Mouse (Mus musculus) forebrain, embryonic 12.5 days (tissue): ENCODE data around the gene Sema4f. TPM values are rescaled to one million over a fixed set of nuclear protein-coding genes. Genes with fewer than 3 reads are reported as not detected.

Experiments used
- ATAC-seq: fragments of 200-750 bp; cut with Nextera tagmentation; 2 replicates; pipeline ENCODE4 v1.8.0; 2017; ENCODE audit warnings: moderate TSS enrichment; ENCODE audit not compliant: low FRiP score
- H3K27ac ChIP-seq: fragments of 300-500 bp; sonication (generic); 2 replicates; pipeline ENCODE4 v1.5.1; 2016; ENCODE audit warnings: mild to moderate bottlenecking
- H3K27me3 ChIP-seq: fragments of 300-500 bp; sonication (generic); 2 replicates; pipeline ENCODE4 v1.6.1; 2016; ENCODE audit warnings: mild to moderate bottlenecking
- H3K36me3 ChIP-seq: fragments of 300-500 bp; sonication (generic); replicated peaks from 2 replicates; pipeline ENCODE4 v1.6.1; 2016; ENCODE audit warnings: mild to moderate bottlenecking
- H3K4me1 ChIP-seq: fragments of 300-500 bp; sonication (generic); 2 replicates; pipeline ENCODE4 v1.6.1; 2016
- H3K4me2 ChIP-seq: fragments of 300-500 bp; sonication (generic); 2 replicates; pipeline ENCODE4 v1.6.1; 2016; ENCODE audit warnings: mild to moderate bottlenecking, moderate library complexity
- H3K4me3 ChIP-seq: fragments of 300-500 bp; sonication (generic); replicated peaks from 2 replicates; pipeline ENCODE4 v1.5.1; 2016; ENCODE audit warnings: mild to moderate bottlenecking
- H3K9ac ChIP-seq: fragments of 300-500 bp; sonication (generic); 2 replicates; pipeline ENCODE4 v1.6.1; 2016; ENCODE audit warnings: mild to moderate bottlenecking
- H3K9me3 ChIP-seq: fragments of 300-500 bp; sonication (generic); 2 replicates; pipeline ENCODE4 v1.6.1; 2016
- WGBS: fragments of 180-500 bp; shearing (Covaris S2); methylation state at CpG from one replicate; pipeline ENCODE4 v1.1.7; 2016; 5-methylcytosine and 5-hydroxymethylcytosine counted together
- polyA plus RNA-seq: library from polyadenylated mRNA; unstranded; fragments of >200 nt; fragmentation: Nextera tagmentation; extraction: Ambion mirVana; gene quantifications from 2 replicates; pipeline ENCODE4 v1.2.1, GENCODE M21; 2016

Sema4f gene
- polyA plus RNA-seq, 1 experiment from 2014 or later = 4.6 TPM

GRCm38 (mm10) chr6:82884570-82884969 is 55.0 kb downstream of the Sema4f start:
- no peak overlapping the region for H3K9ac ChIP-seq
- no peaks in the 10 kb centered on the region for H3K27me3 ChIP-seq
- H3K4me3 ChIP-seq = no peak overlapping the region
- ATAC-seq = no peak
- H3K9me3 ChIP-seq = no peaks in the 10 kb centered on the region
- no peak overlapping the region for H3K4me2 ChIP-seq
- H3K27ac ChIP-seq = no peak overlapping the region
- 76% methylated on average over 3 of the region's 3 CpGs for WGBS
- H3K36me3 ChIP-seq = no peaks in the 10 kb centered on the region
- no peaks in the 10 kb centered on the region for H3K4me1 ChIP-seq

- no peak for ATAC-seq
Measured at GRCm38 (mm10) chr6:82881485-82882096, 58.0 kb downstream of the Sema4f start.

DNA sequence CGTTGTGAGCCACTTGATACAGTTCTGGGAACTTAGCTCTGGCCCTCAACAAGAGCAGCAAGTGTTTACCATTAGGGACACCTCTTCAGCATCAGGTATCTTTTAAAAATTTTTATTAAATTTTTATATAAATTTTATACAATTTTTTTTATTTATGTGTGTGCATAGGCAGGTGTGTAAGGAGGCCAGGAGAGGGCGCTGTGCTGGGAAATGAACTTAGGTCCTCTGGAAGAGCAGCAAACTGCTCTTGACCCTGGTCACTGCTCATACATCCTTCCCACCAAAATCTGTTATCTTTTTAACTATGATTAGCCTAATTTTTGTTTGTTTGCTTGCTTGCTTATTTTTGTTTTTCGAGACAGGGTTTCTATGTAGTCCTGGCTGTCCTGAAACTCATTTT is 58.8 kb downstream of the Sema4f start:
- Histone ChIP-seq H3K4me1 (no peaks in the 10 kb centered on the region), H3K36me3 (no peaks in the 10 kb centered on the region), H3K27me3 (no peaks in the 10 kb centered on the region), H3K9ac (no peak overlapping the region), H3K9me3 (no peaks in the 10 kb centered on the region), H3K4me2 (no peak overlapping the region), H3K27ac (no peak overlapping the region), H3K4me3 (no peak overlapping the region)
- no peak for ATAC-seq
- WGBS = 77% methylated on average over 3 of the region's 3 CpGs

More at GRCm38 (mm10) chr6:82881485-82882096, 58.0 kb downstream of the Sema4f start:
- Histone ChIP-seq H3K4me1 (no peaks in the 10 kb centered on the region), H3K27ac (no peak overlapping the region), H3K9me3 (no peaks in the 10 kb centered on the region), H3K9ac (no peak overlapping the region), H3K36me3 (no peaks in the 10 kb centered on the region), H3K4me2 (no peak overlapping the region), H3K27me3 (no peaks in the 10 kb centered on the region), H3K4me3 (no peak overlapping the region)
- WGBS = 52% methylated on average over 21 of the region's 21 CpGs

GRCm38 (mm10) chr6:82879463-82880089 is 60.0 kb downstream of the Sema4f start:
- no peaks in the 10 kb centered on the region for H3K9me3 ChIP-seq
- H3K4me2 ChIP-seq = no peak overlapping the region
- 72% methylated on average over 11 of the region's 11 CpGs for WGBS
- ATAC-seq = no peak
- H3K27me3 ChIP-seq = no peaks in the 10 kb centered on the region
- no peak overlapping the region for H3K9ac ChIP-seq
- H3K4me3 ChIP-seq = no peak overlapping the region
- no peak overlapping the region for H3K27ac ChIP-seq
- no peaks in the 10 kb centered on the region for H3K36me3 ChIP-seq
- H3K4me1 ChIP-seq = no peaks in the 10 kb centered on the region

- no peak overlapping the region for H3K4me3 ChIP-seq
- H3K27me3 ChIP-seq = no peaks in the 10 kb centered on the region
- no peak overlapping the region for H3K9ac ChIP-seq
- no peak overlapping the region for H3K27ac ChIP-seq
- no peaks in the 10 kb centered on the region for H3K36me3 ChIP-seq
- H3K4me1 ChIP-seq = no peaks in the 10 kb centered on the region
- no peak for ATAC-seq
- WGBS = 66% methylated on average over 6 of the region's 6 CpGs
- no peak overlapping the region for H3K4me2 ChIP-seq
- H3K9me3 ChIP-seq = no peaks in the 10 kb centered on the region
Measured at GRCm38 (mm10) chr6:82875509-82875935, 64.0 kb downstream of the Sema4f start.

DNA sequence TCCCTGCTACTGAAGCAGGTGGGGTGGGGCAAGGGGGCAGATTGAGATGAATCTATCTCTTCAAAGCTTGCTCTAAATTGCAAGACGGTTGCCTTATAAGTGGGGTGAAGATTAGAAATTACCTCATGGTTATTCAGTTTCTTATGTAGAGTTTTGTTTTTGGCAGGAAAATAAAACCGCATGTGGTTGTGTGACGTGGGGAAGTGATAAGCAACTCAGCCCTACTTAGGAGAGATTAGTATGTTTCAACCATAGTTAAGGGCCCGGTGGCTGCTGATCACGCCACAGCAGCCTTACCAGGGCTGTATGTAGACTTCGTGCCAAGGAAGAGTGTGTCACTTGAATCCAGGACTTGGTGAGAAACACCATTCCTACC is 67.2 kb downstream of the Sema4f start:
- Histone ChIP-seq H3K4me2 (no peak overlapping the region), H3K27me3 (no peaks in the 10 kb centered on the region), H3K4me3 (no peak overlapping the region), H3K9ac (no peak overlapping the region), H3K27ac (no peak overlapping the region), H3K4me1 (no peaks in the 10 kb centered on the region), H3K9me3 (no peaks in the 10 kb centered on the region), H3K36me3 (no peaks in the 10 kb centered on the region)
- 89% methylated on average over 6 of the region's 6 CpGs for WGBS
- no peak for ATAC-seq

DNA sequence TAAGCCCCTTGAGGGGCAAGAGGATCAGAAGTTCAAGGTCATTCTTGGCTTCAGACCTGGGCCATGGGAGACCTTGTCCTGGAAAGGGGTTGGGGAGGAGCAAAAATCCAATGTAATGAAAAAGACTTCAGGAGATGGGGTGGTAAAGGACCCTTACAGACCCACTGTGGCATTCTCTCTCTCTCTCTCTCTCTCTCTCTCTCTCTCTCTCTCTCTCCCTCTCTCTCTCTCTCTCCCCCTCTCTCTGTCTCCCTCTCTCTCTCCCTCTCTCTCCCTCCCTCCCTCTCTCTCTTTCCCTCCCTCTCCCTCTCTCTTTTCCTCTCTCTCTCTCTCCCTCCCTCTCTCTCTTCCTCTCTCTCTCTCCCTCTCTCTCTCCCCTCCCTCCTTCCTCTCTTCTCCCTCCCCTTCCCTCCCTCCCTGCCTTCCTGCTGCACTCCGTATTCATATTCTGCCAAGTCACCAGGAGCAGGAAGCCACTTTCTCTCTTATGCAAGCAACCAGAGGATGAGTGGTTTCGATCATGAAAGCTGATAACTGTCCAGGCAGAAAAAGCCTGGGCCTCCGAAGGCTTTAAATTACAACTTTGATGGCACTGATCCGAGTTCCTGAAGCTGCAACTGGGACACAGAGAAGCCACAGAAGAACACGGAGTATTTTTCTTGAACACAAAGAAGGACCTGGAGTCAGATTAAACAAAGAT is 67.8 kb downstream of the Sema4f start:
- Histone ChIP-seq H3K4me3 (no peak overlapping the region), H3K4me1 (no peaks in the 10 kb centered on the region), H3K9ac (no peak overlapping the region), H3K9me3 (no peaks in the 10 kb centered on the region), H3K36me3 (no peaks in the 10 kb centered on the region), H3K27me3 (no peaks in the 10 kb centered on the region), H3K4me2 (no peak overlapping the region), H3K27ac (no peak overlapping the region)
- ATAC-seq = no peak
- WGBS = 49% methylated on average over 5 of the region's 5 CpGs

DNA sequence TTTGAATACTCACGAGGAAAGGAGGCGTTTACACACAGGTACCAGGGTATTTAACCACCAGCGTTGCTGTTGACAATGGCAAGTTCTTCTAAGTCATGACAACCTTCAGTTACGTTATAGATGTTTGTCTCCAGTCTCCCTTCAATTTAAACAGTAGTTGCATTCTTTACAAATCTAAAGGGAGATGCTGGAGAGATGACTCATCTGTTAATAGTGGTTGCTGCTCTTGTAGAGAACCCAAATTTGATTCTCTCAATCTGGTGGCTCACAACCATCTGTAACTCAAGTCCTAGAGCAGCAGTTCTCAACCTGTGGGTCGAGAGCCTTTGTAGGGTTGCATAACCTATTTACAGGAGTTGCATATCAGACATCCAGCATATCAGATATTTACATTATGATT is 71.1 kb downstream of the Sema4f start:
- no peaks in the 10 kb centered on the region for H3K4me1 ChIP-seq
- WGBS = 82% methylated on average over 5 of the region's 5 CpGs

GRCm38 (mm10) chr6:82863380-82863874 is 76.1 kb downstream of the Sema4f start:
- Histone ChIP-seq H3K9me3 (no peaks in the 10 kb centered on the region), H3K4me1 (0 out of 2 replicates have a peak, but pooled peaks cover 5% of the 10 kb centered on the region), H3K36me3 (no peaks in the 10 kb centered on the region), H3K4me3 (no peak overlapping the region), H3K27me3 (no peaks in the 10 kb centered on the region), H3K4me2 (no peak overlapping the region), H3K27ac (no peak overlapping the region), H3K9ac (no peak overlapping the region)
- WGBS = 88% methylated on average over 8 of the region's 8 CpGs
- ATAC-seq = no peak

More for the DNA sequence above, 71.1 kb downstream of the Sema4f start:
- H3K9me3 ChIP-seq = no peaks in the 10 kb centered on the region
- H3K9ac ChIP-seq = no peak overlapping the region
- no peaks in the 10 kb centered on the region for H3K27me3 ChIP-seq
- no peak overlapping the region for H3K4me2 ChIP-seq
- no peak overlapping the region for H3K27ac ChIP-seq
- no peak overlapping the region for H3K4me3 ChIP-seq
- no peaks in the 10 kb centered on the region for H3K36me3 ChIP-seq
- ATAC-seq = no peak

DNA sequence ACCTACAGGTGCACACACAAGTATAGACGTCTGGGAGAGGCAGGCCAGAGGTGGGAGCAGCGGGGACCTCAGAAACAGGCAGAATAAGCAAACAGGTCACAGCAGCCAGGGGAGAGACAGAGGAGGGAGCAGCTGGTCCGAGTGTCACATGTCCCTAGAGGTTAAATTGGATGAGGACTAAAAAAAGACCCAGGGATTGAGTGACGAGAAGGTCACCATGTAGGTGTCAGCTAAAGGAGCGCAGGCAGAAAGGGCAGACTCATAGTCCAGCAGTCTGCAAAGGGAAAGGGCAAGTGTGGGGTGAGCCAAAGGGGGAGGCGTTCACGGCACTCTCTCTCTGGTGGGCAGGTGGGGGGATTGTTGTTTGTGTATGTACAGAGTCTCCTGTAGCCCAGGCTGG is 77.1 kb downstream of the Sema4f start:
- Histone ChIP-seq H3K9ac (no peak overlapping the region), H3K4me1 (0 out of 2 replicates have a peak, but pooled peaks cover 5% of the 10 kb centered on the region), H3K27me3 (no peaks in the 10 kb centered on the region), H3K9me3 (no peaks in the 10 kb centered on the region), H3K4me2 (no peak overlapping the region), H3K36me3 (no peaks in the 10 kb centered on the region), H3K4me3 (no peak overlapping the region), H3K27ac (no peak overlapping the region)
- WGBS = 43% methylated on average over 7 of the region's 7 CpGs
- no peak for ATAC-seq

DNA sequence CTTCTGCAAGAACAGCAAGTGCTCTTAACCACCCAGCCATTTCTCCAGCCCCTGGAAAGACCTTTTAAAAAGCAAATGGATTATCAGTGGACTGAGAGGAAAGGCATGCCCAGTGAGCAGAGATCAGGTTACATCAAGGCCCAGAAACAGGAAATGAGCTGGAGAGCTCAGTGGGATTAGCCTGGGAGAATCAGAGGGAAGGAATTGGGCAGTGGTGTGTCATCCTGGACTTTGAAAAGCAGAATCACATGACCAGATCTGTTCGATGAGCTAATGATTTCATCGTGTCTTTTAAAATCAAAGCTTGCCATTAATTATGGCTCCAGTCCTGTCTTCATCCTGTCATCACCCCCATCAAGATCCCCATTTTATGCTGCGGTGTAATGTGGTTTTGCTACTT is 77.5 kb downstream of the Sema4f start:
- 52% methylated on average over 3 of the region's 3 CpGs for WGBS
- H3K9ac ChIP-seq = no peak overlapping the region
- no peaks in the 10 kb centered on the region for H3K36me3 ChIP-seq
- no peak overlapping the region for H3K4me3 ChIP-seq
- H3K27ac ChIP-seq = no peak overlapping the region
- no peak overlapping the region for H3K4me2 ChIP-seq
- 0 out of 2 replicates have a peak, but pooled peaks cover 5% of the 10 kb centered on the region for H3K4me1 ChIP-seq
- no peaks in the 10 kb centered on the region for H3K27me3 ChIP-seq
- ATAC-seq = no peak
- no peaks in the 10 kb centered on the region for H3K9me3 ChIP-seq
